ENCODE assay signal across 10 mouse cellular contexts in genomic region chr12:27335356-27336055, GRCm38 (mm10). TPM values are rescaled to one million over a fixed set of nuclear protein-coding genes. Genes with fewer than 3 reads are reported as not detected.
DNase-seq lines count a peak whose midpoint lies in the region; ATAC-seq lines count a peak whose summit lies in the region.
"Had no signal": no experiment of that assay in that cellular context is flagged by ENCODE, and none has a peak within 500 bp of the region (broad histone marks: within the 10 kb centered on the region; RNA-seq: fewer than 3 reads in every experiment).

No protein-coding gene starts in this region.

- no peaks in the 10 kb centered on the region for H3K9me3 ChIP-seq in neural tube, embryonic 11.5 days (ENCODE audit: control insufficient read depth, low read length)
- H3K9me3 ChIP-seq in forebrain, embryonic 12.5 days = no peaks in the 10 kb centered on the region
- no peaks in the 10 kb centered on the region for H3K9me3 ChIP-seq in limb, embryonic 13.5 days

- no peaks in the 10 kb centered on the region for H3K27me3 ChIP-seq in neural tube, embryonic 11.5 days (ENCODE audit: control insufficient read depth, insufficient read depth, low read length)
- H3K27me3 ChIP-seq in forebrain, embryonic 12.5 days = no peaks in the 10 kb centered on the region
- no peaks in the 10 kb centered on the region for H3K27me3 ChIP-seq in limb, embryonic 13.5 days

- no peak for ATAC-seq in neural tube, embryonic 11.5 days (ENCODE audit: insufficient read depth, low FRiP score, low TSS enrichment)
- ATAC-seq in forebrain, embryonic 12.5 days (ENCODE audit: low FRiP score) = 0 out of 2 replicates have a peak, but pooled peaks have one; percentile 34
- ATAC-seq in limb, embryonic 13.5 days (ENCODE audit: low FRiP score, low read depth) = no peak

- H3K36me3 ChIP-seq in neural tube, embryonic 11.5 days (ENCODE audit: control insufficient read depth, insufficient read depth, low read length) = peaks cover 2% of the 10 kb centered on the region; the same call in 1 of the 2 replicates
- peaks cover 32% of the 10 kb centered on the region for H3K36me3 ChIP-seq in forebrain, embryonic 12.5 days (replicated peaks)
- H3K36me3 ChIP-seq in limb, embryonic 13.5 days = peaks cover 36% of the 10 kb centered on the region

- peak overlapping the region; percentile 46 for H3K4me2 ChIP-seq in neural tube, embryonic 11.5 days (ENCODE audit: low read depth)
- H3K4me2 ChIP-seq in forebrain, embryonic 12.5 days = peak overlapping the region; percentile 66
- peak overlapping the region; percentile 72 for H3K4me2 ChIP-seq in limb, embryonic 13.5 days (replicated peaks)

- peak overlapping the region; percentile 3; the same call in 1 of the 2 replicates for H3K4me3 ChIP-seq in neural tube, embryonic 11.5 days (ENCODE audit: low read depth, low read length)
- peak overlapping the region; percentile 100 for H3K4me3 ChIP-seq in forebrain, embryonic 12.5 days (replicated peaks)
- H3K4me3 ChIP-seq in limb, embryonic 13.5 days = peak overlapping the region; percentile 91

- H3K4me1 ChIP-seq in neural tube, embryonic 11.5 days (ENCODE audit: control insufficient read depth, insufficient read depth, low read length) = peaks cover 6% of the 10 kb centered on the region; the same call in 1 of the 2 replicates
- peaks cover 16% of the 10 kb centered on the region for H3K4me1 ChIP-seq in forebrain, embryonic 12.5 days
- H3K4me1 ChIP-seq in limb, embryonic 13.5 days = peaks cover 20% of the 10 kb centered on the region

- DNase-seq in neural tube, embryonic 11.5 days (ENCODE audit: low spot score) = no peak
- DNase-seq in neural tube, embryonic 10.5 days (ENCODE audit: extremely low spot score, low spot score) = no peak
- no peak for DNase-seq in right cerebral cortex, postnatal 36 days (ENCODE audit: low spot score in 2 of 2)
- no peak for DNase-seq in layer of hippocampus, postnatal 10 days (ENCODE audit: low spot score in 2 of 2)
- DNase-seq in urinary bladder, postnatal 10 days (ENCODE audit: low spot score) = no peak
- DNase-seq in ovary, postnatal 10 days (ENCODE audit: low spot score) = no peak
- DNase-seq: kidney, adult 9 months had no signal

- H3K9ac ChIP-seq in neural tube, embryonic 11.5 days (ENCODE audit: low read length) = no peak overlapping the region
- H3K9ac ChIP-seq in forebrain, embryonic 12.5 days = peak overlapping the region; percentile 99; the same call in 1 of the 2 replicates
- H3K9ac ChIP-seq in limb, embryonic 13.5 days = no peak overlapping the region
- H3K9ac ChIP-seq: liver, embryonic 14.5 days had no signal

- 69% methylated on average over 11 of the region's 11 CpGs for WGBS in neural tube, embryonic 11.5 days
- WGBS in forebrain, embryonic 12.5 days = 47% methylated on average over 11 of the region's 11 CpGs
- WGBS in limb, embryonic 13.5 days = 51% methylated on average over 11 of the region's 11 CpGs

- 0 out of 2 replicates have a peak overlapping the region, but pooled peaks have one; percentile 8 for H3K27ac ChIP-seq in neural tube, embryonic 11.5 days (ENCODE audit: low read depth, low read length)
- peak overlapping the region; percentile 75; the same call in 1 of the 2 replicates for H3K27ac ChIP-seq in forebrain, embryonic 12.5 days
- H3K27ac ChIP-seq in limb, embryonic 13.5 days = no peak overlapping the region; the same call in 1 of the 2 replicates
- H3K27ac ChIP-seq: liver, embryonic 14.5 days had no signal

RNA-seq across cellular contexts. Expression of gene Sox11, which starts 6.9 kb away (rescaled TPM):
- polyA plus RNA-seq in neural tube, embryonic 11.5 days (2014; fragmentation: Nextera tagmentation; extraction: Ambion mirVana) = 589 and 601 TPM in 2 replicates
- polyA plus RNA-seq in forebrain, embryonic 12.5 days (2016; fragmentation: Nextera tagmentation; extraction: Ambion mirVana) = 701 and 760 TPM in 2 replicates
- 213 and 220 TPM in 2 replicates for polyA plus RNA-seq in limb, embryonic 13.5 days (2015; fragmentation: Nextera tagmentation; extraction: Ambion mirVana)
- 10 to 100 TPM; 68.2 to 72.6 TPM for total RNA-seq in layer of hippocampus, postnatal 10 days (2021)

Comparison
In these comparisons a context has a peak if more than half of its experiments do, and no peak if none do; other contexts are left out.
1. H3K4me3 ChIP-seq: peak in every context shown above with its lines; median percentile 100 in forebrain, embryonic 12.5 days; 91 in limb, embryonic 13.5 days; 3 in neural tube, embryonic 11.5 days.